Comparison of ENCODE assay signal across 37 mouse cellular contexts in genomic region chr13:23258546-23259048, GRCm38 (mm10). TPM values are rescaled to one million over a fixed set of nuclear protein-coding genes. Genes with fewer than 3 reads are reported as not detected.
DNase-seq lines count a peak whose midpoint lies in the region; ATAC-seq and TF ChIP-seq lines count a peak whose summit lies in the region.
"Had no signal": no experiment of that assay in that cellular context is flagged by ENCODE, and none has a peak within 500 bp of the region (broad histone marks: within the 10 kb centered on the region; RNA-seq: fewer than 3 reads in every experiment).

No protein-coding gene starts in this region.

- no peaks in the 10 kb centered on the region for H3K36me3 ChIP-seq in megakaryocyte, embryonic 14.5 days (replicated peaks; ENCODE audit: low read length)
- H3K36me3 ChIP-seq: forebrain, embryonic 10.5 days; G1E; heart, embryonic 10.5 days; heart, embryonic 13.5 days had no signal

- no peak overlapping the region for H3K27ac ChIP-seq in layer of hippocampus, adult 2 months
- H3K27ac ChIP-seq: forebrain, embryonic 10.5 days; forebrain, embryonic 13.5 days; heart, adult 2 months; heart, embryonic 10.5 days; heart, embryonic 13.5 days; hindbrain, embryonic 14.5 days; hindbrain, postnatal 0 days had no signal

- H3K4me1 ChIP-seq in megakaryocyte, embryonic 14.5 days = no peaks in the 10 kb centered on the region
- H3K4me1 ChIP-seq: forebrain, embryonic 10.5 days; forebrain, embryonic 13.5 days; heart, embryonic 10.5 days; heart, embryonic 13.5 days had no signal

- no peaks in the 10 kb centered on the region for H3K27me3 ChIP-seq in megakaryocyte, embryonic 14.5 days (replicated peaks)
- H3K27me3 ChIP-seq: CH12.LX; forebrain, embryonic 13.5 days; heart, embryonic 13.5 days; Patski had no signal

- no peak for TF ChIP-seq CTCF in layer of hippocampus, adult 2 months (conservative IDR thresholded peaks at IDR 0.05)

- no peak for ATAC-seq in megakaryocyte, adult 5-6 weeks (ENCODE audit: poor library complexity, severe bottlenecking)
- ATAC-seq: forebrain, embryonic 13.5 days; forebrain, embryonic 16.5 days; hindbrain, postnatal 0 days; inflammation-experienced regulatory T-cells, adult 6 months; Patski had no signal

- DNase-seq in frontal cortex, adult 2 months (ENCODE audit: extremely low spot score in 1 of 2, low spot score in 1 of 2) = peak; percentile 21 to 31
- no peak for DNase-seq in frontal cortex, postnatal 10 days (ENCODE audit: low spot score in 2 of 2)
- DNase-seq in brain, adult 2 months (ENCODE audit: low read depth, low spot score) = peak; percentile 42
- DNase-seq in telencephalon, adult 2 months (ENCODE audit: low read depth, low spot score) = peak; percentile 21
- no peak for DNase-seq in layer of hippocampus, adult 2 months (ENCODE audit: low spot score in 2 of 2)
- DNase-seq: adrenal gland, adult 2 months; adrenal gland, postnatal 14 days; B cell, adult 2 months; cerebellum, adult 18-20 months; cerebellum, adult 9-10 months; cerebellum, postnatal 14 days; gastrocnemius, postnatal 10 days; gastrocnemius, postnatal 36 days; heart, adult 2 months; heart, postnatal 14 days; heart, postnatal 4 days had no signal

- peaks cover 7% of the 10 kb centered on the region; the same call in 1 of the 2 replicates for H3K9me3 ChIP-seq in megakaryocyte, embryonic 14.5 days
- H3K9me3 ChIP-seq: forebrain, embryonic 10.5 days; G1E; heart, embryonic 10.5 days had no signal

- H3K4me3 ChIP-seq in megakaryocyte, embryonic 14.5 days (replicated peaks) = peak overlapping the region; percentile 5
- no peak overlapping the region for H3K4me3 ChIP-seq in layer of hippocampus, adult 2 months
- H3K4me3 ChIP-seq: forebrain, embryonic 10.5 days; forebrain, embryonic 13.5 days; heart, adult 2 months; heart, embryonic 10.5 days; heart, embryonic 13.5 days had no signal

RNA-seq across cellular contexts. Expression of gene Vmn1r223, which starts 11.7 kb away (rescaled TPM):
- polyA plus RNA-seq in frontal cortex, adult 2 months (2012; rRNA removed) = not detected in 2 replicates
- not detected in 2 replicates for polyA plus RNA-seq in megakaryocyte, embryonic 14.5 days (2012; ENCODE audit: insufficient read depth, low replicate concordance)
- not detected in 2 replicates for total RNA-seq in megakaryocyte, adult 5-6 weeks (2015)
- not detected in 2 replicates for total RNA-seq in megakaryocyte, adult 5-6 weeks (2017)
- total RNA-seq in layer of hippocampus, adult 2 months (2021) = not detected
- total RNA-seq: adrenal gland, adult 2 months; adrenal gland, postnatal 14 days; adrenal gland, postnatal 4 days; CH12.LX; gastrocnemius, adult 18-20 months; gastrocnemius, postnatal 10 days; gastrocnemius, postnatal 36 days; granulocyte monocyte progenitor cell, adult 5-6 weeks; heart, adult 2 months; heart, postnatal 14 days; heart, postnatal 4 days; hindbrain, postnatal 0 days had no signal
- polyA plus RNA-seq: adrenal gland, adult 2 months; brain, embryonic 14.5 days; embryonic facial prominence, embryonic 11.5 days; embryonic facial prominence, embryonic 14.5 days; forebrain, embryonic 10.5 days; forebrain, embryonic 13.5 days; forebrain, embryonic 16.5 days; G1E; heart, adult 2 months; heart, embryonic 10.5 days; heart, embryonic 13.5 days; heart, embryonic 16.5 days; hindbrain, embryonic 11.5 days; hindbrain, embryonic 14.5 days; hindbrain, postnatal 0 days; inflammation-experienced regulatory T-cells, adult 6 months; Patski had no signal

RNA-seq across cellular contexts. Expression of gene Vmn1r222, which starts 22.9 kb away (rescaled TPM):
- not detected in 2 replicates for polyA plus RNA-seq in frontal cortex, adult 2 months (2012; rRNA removed)
- polyA plus RNA-seq in megakaryocyte, embryonic 14.5 days (2012; ENCODE audit: insufficient read depth, low replicate concordance) = not detected in 2 replicates
- not detected in 2 replicates for total RNA-seq in megakaryocyte, adult 5-6 weeks (2015)
- not detected in 2 replicates for total RNA-seq in megakaryocyte, adult 5-6 weeks (2017)
- not detected for total RNA-seq in layer of hippocampus, adult 2 months (2021)
- total RNA-seq: adrenal gland, adult 2 months; adrenal gland, postnatal 14 days; adrenal gland, postnatal 4 days; CH12.LX; G1E; gastrocnemius, adult 18-20 months; gastrocnemius, postnatal 10 days; gastrocnemius, postnatal 36 days; granulocyte monocyte progenitor cell, adult 5-6 weeks; heart, adult 2 months; heart, postnatal 14 days; heart, postnatal 4 days; hindbrain, postnatal 0 days had no signal
- polyA plus RNA-seq: adrenal gland, adult 2 months; brain, embryonic 14.5 days; embryonic facial prominence, embryonic 11.5 days; embryonic facial prominence, embryonic 14.5 days; forebrain, embryonic 10.5 days; forebrain, embryonic 13.5 days; forebrain, embryonic 16.5 days; G1E; heart, adult 2 months; heart, embryonic 10.5 days; heart, embryonic 13.5 days; heart, embryonic 16.5 days; hindbrain, embryonic 11.5 days; hindbrain, embryonic 14.5 days; hindbrain, postnatal 0 days; inflammation-experienced regulatory T-cells, adult 6 months; Patski had no signal

RNA-seq across cellular contexts. Expression of gene Vmn1r221, which starts 44.7 kb away (rescaled TPM):
- not detected in 2 replicates for polyA plus RNA-seq in frontal cortex, adult 2 months (2012; rRNA removed)
- not detected in 2 replicates for polyA plus RNA-seq in megakaryocyte, embryonic 14.5 days (2012; ENCODE audit: insufficient read depth, low replicate concordance)
- total RNA-seq in megakaryocyte, adult 5-6 weeks (2015) = not detected in 2 replicates
- not detected in 2 replicates for total RNA-seq in megakaryocyte, adult 5-6 weeks (2017)
- not detected for total RNA-seq in layer of hippocampus, adult 2 months (2021)
- total RNA-seq: adrenal gland, adult 2 months; adrenal gland, postnatal 14 days; adrenal gland, postnatal 4 days; CH12.LX; gastrocnemius, adult 18-20 months; gastrocnemius, postnatal 10 days; gastrocnemius, postnatal 36 days; granulocyte monocyte progenitor cell, adult 5-6 weeks; heart, adult 2 months; heart, postnatal 14 days; heart, postnatal 4 days; hindbrain, postnatal 0 days had no signal
- polyA plus RNA-seq: adrenal gland, adult 2 months; brain, embryonic 14.5 days; embryonic facial prominence, embryonic 11.5 days; embryonic facial prominence, embryonic 14.5 days; forebrain, embryonic 10.5 days; forebrain, embryonic 13.5 days; forebrain, embryonic 16.5 days; G1E; heart, adult 2 months; heart, embryonic 10.5 days; heart, embryonic 13.5 days; heart, embryonic 16.5 days; hindbrain, embryonic 11.5 days; hindbrain, embryonic 14.5 days; hindbrain, postnatal 0 days; inflammation-experienced regulatory T-cells, adult 6 months; Patski had no signal

Comparison
In these comparisons a context has a peak if more than half of its experiments do, and no peak if none do; other contexts are left out.
1. DNase-seq: peak in frontal cortex, adult 2 months (2 of 2), brain, adult 2 months (single experiment) and telencephalon, adult 2 months (single experiment); none in frontal cortex, postnatal 10 days (0 of 2) and layer of hippocampus, adult 2 months (0 of 2).